Mouse (Mus musculus) thymus, postnatal 14 days (tissue): ENCODE data around the gene Slc25a36.

ENCODE experiments used
- DNase-seq: peaks from one replicate; pipeline ENCODE4 v3.0.0; 2021

The Slc25a36 gene

GRCm38 (mm10) chr9:97036656-97037055 lies 74.3 kb downstream of the Slc25a36 start:
- no peak for DNase-seq

GRCm38 (mm10) chr9:97027361-97027760 lies 83.6 kb downstream of the Slc25a36 start:
- DNase-seq: no peak

GRCm38 (mm10) chr9:97026006-97026405 lies 85.0 kb downstream of the Slc25a36 start:
- DNase-seq: no peak
